Mouse (Mus musculus): Measurements from ENCODE around the gene Sbp. TPM values are rescaled to one million over a fixed set of nuclear protein-coding genes. Genes with fewer than 3 reads are reported as not detected.
"Not testable (repeated sequence)": the region's sequence is repeated elsewhere in the genome, so short reads cannot be mapped to it uniquely, and the experiment has no call there.

The Sbp gene
- total RNA-seq (2021), result not detected in 2 replicates
- long read RNA-seq, experiment 1, result 0 reads
- long read RNA-seq, experiment 2, result 0 reads

DNA sequence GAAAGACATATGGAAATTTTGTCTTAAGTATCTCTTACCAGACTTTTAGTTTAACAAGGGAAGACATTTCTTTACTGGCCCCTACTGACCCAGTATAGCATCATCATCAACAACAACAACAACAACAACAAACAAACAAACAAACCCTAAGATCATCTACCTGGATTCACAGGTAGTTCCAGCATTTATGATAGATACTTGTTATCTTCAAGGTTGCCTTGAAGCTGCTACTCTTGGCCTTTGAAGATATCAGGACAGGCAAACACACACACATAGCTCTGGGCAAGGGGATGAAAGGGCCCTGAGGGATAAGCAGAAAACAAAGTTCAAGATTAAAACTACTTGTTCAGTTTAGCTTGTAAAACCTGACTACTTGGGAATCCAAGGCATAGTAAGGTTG lies at the start of gene Sbp:
TSS of gene Sbp (plus strand) at position 301 of the 400 bp plus-strand sequence.
- no peak for DNase-seq

DNA sequence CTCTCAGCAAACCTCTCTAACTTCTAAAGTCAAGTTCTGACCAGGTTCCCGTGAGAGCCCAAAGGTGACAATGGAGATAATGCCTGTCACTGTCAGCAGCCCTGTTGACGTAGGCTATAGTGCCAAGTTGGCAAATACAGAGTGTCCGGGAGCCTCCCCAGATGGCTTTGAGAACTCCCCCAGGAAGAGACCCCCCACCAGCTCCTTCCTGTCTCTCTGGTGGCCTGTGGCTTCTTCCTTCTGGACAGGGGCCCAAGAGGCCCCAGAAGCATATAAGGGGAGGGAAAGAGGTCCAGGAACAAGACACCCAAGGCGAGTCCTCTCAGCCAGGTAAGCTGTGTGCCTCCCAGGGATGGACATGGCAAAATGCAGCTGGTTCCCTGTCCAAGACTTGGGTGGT lies 24.3 kb upstream of the Sbp start, which contains the start of gene Dcpp3:
TSS of gene Dcpp3 (plus strand) at position 301 of the 400 bp plus-strand sequence.
- not testable (repeated sequence) for DNase-seq

DNA sequence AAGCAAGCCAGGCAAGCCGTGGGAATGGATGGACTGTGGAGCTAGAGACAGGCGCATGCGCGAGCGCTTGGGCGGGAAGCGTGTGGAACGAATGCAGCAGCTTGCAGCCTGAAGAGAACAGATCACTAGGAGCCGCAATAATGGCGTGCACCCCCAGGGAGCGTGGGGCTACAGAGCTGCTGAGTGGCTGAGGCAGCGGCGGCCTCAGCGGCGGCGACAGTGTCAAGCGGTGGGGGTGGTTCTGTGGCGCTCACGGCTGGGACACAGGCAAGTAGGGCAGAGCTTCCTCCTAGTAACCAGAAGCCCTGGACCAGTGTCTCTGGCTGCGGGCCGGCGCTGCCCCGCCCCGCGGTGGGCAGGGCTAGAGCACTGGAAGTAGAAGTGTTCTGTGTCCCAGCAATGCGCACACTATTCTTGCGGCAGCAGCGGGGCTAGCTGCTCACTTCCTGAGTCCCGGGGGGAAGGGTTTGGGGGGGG lies 16.9 kb upstream of the Sbp start:
- peak; percentile 94 for DNase-seq

DNA sequence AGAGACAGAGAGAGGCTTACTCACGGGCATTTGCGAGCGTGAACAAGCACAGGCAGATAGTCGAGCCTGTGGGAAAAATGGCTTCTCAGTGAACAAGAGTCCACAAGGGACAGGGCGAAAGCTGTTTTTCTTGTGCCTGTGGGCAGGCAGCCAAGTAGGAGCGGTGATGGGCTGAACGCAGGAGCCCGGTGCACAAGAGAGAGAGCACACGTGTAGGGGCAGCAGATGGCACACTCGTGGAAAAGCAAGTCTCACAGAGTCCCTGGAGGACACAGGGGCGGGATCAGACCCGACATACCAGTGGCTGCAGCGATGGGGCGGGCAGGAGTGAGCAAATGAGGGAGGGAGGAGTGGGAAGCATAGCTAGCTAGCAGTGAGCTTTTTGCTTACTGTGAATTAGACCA lies 16.4 kb upstream of the Sbp start:
- peak; percentile 81 for DNase-seq

DNA sequence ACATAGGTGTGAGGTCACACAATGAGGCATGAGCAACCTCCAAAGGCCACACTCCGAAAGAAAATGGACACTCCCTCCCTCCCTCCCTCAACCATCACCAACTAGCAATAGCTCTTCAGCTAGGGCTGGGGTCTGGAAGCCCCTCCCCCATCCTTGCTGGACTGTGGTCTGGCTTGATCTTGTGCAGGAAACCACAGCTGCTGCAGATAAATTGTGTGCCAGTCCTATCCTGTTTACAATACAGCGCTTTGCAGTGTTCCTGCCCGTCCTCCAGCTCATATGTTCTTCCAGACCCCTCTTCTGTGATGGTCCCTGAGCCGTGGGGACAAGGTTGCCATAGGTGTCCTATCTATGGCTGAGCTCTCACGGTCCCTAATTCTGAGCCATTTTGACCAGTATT lies 10.3 kb upstream of the Sbp start:
- DNase-seq, result no peak

DNA sequence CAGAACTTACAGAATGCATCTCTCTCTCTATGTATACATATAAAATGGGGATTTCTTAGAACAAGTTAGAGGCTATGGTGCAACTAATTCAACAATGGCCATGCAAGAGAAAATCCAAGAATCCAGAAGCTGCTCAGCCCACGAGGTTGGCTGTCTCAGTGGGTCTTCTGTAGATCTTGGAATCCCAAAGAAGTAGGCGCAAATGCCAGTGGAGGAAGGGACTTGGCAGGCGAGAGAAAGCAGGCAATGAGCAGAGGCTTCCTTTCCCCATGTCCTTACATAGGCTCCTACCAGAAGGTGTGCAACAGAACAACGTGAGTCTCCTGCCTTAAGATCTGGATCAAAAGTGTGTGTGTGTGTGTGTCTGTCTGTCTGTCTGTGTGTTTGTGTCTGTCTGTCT lies 6.0 kb downstream of the Sbp start:
- DNase-seq, result not testable (repeated sequence)

DNA sequence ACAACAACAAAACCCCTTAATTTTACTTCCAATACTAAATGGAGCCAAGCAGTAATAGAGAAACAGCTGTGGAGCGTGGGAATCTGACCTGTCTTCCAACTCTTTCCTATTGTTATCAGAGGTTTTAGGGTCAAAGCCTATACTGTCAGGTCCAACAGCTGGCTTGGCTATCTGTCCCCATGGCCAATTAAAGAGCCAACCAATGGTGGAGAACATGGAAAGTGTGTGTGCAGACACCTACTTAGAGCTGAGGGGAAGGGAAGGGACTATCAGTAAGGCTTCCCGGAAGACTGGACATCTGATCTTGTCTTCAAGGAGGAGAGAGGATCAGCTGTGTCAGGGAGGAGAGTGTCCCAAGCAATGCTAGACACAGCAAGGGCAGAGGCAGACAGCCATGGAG lies 7.6 kb downstream of the Sbp start:
- DNase-seq, result no peak

DNA sequence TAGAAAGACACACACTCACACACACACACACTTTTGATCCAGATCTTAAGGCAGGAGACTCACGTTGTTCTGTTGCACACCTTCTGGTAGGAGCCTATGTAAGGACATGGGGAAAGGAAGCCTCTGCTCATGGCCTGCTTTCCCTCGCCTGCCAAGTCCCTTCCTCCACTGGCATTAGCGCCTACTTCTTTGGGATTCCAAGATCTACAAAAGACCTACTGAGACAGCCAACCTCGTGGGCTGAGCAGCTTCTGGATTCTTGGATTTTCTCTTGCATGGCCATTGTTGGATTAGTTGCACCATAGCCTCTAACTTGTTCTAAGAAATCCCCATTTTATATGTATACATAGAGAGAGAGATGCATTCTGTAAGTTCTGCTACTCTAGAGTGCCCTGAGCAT lies 9.4 kb downstream of the Sbp start:
- DNase-seq, result not testable (repeated sequence)

DNA sequence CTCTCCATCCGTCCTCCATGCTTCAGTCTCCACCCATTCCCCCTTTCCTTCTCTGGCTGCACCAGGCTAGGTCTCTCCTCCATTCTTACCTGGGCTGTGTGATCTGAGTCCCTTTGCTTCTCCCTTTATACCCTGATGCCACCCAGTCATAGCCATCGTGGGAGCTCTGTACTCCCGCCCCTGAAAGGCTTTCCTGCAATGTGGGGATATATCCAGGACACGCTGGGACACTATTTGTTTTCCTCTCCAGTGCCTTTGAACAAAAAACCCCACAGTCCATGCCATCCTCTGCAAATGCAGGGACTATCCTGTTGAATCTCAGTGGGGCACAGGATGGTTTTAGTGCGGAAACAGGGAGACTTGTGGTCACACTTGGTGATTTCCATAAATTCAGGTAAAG lies 13.7 kb downstream of the Sbp start, which contains the start of gene Sbpl:
TSS of gene Sbpl (minus strand) at position 101 of the 400 bp plus-strand sequence.
- no peak for DNase-seq

DNA sequence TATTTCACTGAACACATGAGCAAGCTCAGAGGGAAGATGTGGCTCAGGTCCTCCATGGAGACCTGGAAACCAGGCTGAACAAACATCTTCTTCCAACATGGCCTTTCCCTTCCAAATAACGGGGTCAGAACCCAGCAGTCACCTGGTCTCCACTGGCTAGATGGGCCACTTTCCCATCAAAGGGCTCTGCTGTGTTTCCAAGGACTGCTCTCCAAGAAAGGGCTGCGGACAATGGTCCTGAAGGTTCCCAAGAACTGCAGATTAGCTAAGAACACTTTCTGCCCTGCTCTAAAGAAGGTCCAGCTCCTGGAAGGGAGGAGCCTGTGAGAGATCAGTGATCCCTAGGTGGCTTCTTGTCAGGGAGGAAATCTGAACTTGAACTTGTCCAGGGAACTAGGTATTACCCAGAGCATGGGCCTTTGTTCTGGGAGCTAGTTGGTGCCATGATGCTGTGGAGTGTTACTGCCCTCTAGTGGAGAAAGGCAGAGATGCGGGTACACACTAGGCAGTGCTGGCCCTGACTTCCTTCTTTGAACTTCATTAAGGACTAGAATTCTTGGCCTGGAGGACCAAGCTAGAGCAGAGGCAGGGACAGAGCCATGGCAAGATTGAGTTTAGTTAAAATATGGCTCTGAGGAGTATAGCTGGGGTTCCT lies 18.7 kb downstream of the Sbp start:
- peak; percentile 84 for DNase-seq

DNA sequence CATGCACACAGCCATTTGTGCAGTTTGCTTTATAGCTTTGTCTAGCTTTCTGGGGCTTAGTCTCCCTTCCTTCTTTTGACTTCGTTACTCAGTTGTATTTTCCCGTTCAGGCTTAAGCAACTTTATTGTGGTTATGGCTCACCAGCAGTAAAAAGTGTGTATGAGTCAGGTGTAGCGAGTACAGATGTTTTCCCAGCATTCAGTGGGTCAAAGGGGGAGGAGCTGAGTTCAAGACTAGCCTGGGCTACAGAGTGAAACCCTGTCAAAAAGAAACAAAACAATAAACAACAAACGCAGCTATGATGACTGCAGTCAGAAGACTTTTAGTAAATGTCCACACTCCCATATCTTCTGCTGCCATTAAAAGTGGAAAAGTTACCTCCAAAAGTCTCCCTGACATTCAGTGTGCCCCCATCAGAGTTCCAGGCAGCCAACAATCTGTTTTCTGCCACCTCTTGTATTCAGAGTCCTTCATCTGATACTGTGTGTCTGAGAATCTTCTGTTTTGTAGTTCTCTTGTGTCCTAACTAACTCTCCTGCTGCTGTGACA lies 20.2 kb downstream of the Sbp start:
- DNase-seq, result no peak

DNA sequence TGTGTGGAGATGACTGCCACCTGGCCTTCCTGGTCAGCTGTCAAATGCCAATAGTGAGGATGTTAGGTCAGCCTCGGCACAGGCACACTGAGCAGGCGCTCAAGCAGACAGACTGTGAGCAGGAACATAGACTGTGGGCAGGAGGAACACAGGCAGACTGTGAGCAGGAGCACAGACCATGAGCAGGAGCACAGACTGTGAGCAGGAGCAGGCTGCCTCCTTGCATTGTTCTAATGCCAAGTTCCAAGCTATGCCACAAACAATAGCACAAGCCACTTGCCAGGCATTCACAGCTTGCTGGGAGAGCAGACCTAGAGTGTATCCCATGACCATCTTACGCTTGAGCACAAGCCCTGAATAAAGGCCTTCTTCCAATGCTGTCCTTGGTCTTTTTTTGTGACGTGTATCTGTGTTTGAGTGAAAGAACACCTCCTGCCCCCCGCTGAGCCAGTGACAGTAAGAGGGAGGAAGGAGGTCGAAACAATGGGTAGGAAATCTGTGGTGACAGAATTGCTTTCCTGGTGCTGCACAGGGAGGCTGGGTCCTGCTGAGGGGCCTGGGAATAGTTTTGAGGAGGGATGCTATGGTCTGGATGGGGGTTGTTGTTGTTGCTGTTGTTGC lies 24.4 kb downstream of the Sbp start:
- no peak for DNase-seq

DNA sequence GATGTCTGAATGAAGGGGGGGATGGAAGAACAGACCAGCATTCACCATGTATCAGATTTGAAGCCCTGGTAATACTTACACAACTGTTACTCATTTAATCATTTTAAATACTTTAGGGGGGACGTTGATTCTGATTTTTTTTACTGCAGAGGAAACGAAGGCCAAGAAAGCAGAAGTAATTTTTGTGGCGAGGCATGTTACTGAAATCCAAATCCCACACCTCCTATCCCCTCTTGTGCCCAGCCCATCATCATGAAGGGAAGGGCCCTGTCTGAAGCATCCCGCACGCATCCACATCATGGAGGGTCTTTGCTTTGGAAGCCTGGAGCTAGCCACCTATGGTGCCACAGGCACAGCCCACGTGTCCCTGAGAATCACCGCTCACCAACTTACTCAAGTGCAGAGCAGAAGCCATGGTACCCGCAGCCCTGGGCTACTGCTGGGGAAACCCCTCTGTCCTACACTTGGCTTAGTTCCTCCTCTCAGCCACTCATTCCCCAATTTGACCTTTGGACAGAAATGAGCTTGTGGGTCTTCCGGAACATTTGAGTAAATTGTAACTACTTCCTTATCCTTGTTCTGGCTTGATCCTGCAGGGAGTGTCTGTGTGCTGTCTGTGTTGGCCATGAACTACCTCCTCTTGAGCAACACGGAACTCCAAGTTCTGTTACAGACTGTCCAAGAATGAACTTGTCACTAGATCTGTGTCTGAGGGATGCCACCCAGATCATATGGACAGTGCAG lies 25.4 kb downstream of the Sbp start:
- DNase-seq, result peak; percentile 12

DNA sequence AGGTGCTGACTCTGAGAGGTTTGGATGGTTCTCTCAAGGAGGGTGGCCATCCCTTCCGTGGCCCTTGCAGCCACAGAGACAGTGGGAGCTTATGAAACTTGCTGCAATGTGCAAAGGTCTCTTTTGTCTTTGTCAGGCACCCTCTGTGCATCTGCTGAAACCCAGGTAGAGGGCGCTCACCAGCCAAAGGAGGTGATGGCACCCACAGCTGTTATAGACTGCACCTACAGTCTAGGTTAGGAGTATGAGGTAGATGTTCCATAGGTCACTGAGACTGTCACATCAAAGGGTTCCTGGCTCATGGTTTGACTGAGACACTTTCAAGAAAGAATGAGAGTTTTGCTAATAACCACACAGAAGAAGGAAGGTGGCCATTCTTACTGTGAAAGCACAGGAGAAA lies 27.3 kb downstream of the Sbp start:
- DNase-seq, result peak; percentile 11

DNA sequence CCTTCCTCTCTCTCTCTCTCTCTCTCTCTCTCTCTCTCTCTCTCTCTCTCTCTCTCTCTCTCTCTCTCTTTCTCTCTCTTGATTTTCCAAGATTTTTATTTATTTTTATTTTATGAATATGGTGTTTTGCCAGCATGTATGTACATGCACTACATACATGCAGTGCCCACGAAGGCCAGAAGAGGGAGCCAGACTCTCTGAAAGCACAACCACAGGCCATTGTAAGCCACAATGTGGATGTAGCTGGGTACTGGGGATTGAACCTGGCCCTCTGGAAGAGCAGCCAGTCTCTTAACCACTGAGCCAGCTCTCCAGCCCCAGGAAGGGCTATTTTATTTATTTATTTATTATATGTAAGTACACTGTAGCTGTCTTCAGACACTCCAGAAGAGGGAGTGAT lies 27.8 kb downstream of the Sbp start:
- peak; percentile 84 for DNase-seq

DNA sequence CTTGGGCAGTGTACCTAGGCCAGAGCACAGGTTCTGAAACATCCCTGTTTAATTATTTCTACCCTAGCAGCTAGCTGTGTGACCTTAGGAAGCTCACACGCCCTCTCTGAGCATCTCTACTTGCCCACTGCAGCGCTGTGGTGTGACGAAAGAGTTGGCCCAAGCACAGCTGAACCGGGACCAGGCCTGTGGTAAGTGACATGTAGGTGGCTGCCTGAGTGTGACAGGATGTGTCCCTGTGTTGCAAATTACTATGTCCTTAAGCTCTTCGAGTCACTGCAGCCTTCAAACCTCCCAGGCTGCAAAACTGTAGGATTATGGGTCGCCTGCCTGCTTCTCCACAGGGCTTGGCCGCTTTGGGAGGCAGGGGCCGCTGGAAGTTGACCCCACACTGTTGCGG lies 29.8 kb downstream of the Sbp start:
- peak; percentile 21 for DNase-seq

DNA sequence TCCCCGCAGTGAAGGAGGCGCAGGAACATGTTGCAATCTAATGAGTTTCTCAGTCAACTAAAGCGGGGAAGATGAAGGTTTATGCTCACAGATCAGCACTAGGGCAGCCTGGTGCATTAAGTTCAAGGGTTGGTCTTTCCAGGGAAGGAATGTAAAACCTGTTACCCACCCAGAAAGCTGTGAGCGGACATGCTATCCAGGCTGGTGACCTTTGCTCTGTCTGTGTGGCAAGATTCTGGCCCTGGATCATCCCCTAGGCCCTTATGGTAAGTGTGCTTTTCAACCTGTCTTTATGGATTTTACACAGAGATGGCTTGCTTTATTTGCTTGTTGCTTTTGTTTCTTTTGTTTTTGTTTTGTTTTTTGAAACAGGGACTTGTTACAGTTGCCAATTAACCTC lies 35.2 kb downstream of the Sbp start:
- no peak for DNase-seq

DNA sequence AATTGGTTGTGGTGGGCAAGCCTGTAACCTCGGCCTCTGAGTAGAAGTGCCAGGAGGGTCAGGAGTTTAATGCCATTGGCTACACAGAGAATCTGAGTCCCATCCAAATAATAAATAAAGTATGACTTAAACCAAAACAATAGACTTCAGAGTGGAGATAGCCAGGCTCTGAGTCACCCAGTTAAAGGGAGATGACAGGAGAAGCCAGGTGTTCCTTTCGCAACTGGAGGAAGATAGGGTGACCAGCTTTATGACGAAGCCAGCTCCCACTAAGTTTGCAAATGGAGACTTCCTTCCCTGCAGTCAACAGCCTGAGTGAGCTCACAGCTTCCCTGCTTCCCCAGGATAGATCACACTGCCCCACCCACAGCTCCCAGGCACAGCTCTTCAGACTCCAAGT lies 38.0 kb downstream of the Sbp start:
- DNase-seq, result no peak

DNA sequence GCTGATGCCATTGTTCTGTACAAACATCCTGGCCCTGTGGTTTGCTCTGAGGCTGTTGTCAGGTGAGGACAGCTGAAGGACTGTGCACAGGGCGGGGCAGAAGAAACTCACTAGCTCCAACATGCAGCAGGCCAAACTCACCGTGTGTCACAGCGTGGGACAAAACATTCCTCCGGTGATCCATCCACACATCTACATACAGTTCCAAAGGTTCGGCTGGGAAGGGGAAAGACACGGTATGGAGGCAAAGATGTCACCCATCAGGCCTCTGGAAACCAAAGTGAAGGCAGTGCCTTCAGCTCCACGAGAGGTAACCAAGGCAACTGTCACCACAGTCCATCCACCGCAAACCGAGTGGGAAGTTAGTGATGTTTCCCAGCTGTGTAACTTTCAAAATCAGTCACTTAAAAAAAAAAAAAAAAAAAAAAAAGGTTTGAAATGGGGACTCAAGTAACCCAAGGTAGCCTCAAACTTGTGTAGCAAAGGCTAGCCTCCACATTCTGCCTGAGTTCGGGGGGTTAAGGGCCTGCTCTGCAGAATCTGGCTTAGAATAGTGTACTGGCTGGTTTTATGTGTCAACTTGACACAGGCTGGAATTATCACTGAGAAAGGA lies 38.9 kb downstream of the Sbp start, which contains the start of gene Prss30:
TSS of gene Prss30 (minus strand) at position 270 of the 613 bp plus-strand sequence.
- DNase-seq, result no peak

DNA sequence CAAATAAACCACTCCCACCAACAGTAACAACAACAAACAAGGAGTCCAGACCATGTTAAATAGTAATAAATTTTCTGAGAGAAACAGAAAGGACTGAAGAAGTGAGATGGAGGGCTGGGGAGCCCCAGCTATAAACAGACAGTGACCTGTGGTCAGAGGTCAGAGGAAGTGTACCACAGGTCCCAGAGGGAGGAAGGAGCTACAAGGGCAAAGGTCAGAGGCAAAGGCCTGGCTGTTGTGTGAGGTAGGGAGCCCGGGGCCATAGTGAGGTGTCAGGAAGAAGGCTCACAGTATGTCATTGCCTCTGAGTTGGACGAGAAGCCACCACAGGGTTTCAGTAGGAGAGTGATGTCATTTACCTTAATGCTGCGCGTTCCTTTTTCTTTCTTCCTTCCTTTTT lies 41.4 kb downstream of the Sbp start:
- DNase-seq, result no peak

DNA sequence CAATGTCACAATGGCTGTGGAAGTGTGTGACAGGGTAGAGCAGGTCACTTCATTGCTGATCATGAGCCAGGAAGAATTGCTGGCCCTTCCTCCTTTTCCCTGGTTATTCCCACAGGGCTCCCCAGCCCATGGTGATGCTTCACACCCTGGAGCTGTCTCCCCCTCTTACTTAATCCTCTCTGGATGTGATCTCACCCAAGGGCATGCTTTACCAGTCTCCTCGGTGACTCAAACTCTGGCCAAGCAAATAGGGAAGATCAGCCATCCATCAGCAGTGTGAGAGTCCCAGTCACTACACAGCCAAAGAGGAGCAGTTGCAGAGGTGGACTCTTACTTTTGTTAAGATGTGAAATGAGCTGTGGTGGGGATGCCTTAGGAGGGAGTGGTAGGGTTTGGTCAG lies 43.5 kb downstream of the Sbp start:
- DNase-seq, result peak; percentile 56

DNA sequence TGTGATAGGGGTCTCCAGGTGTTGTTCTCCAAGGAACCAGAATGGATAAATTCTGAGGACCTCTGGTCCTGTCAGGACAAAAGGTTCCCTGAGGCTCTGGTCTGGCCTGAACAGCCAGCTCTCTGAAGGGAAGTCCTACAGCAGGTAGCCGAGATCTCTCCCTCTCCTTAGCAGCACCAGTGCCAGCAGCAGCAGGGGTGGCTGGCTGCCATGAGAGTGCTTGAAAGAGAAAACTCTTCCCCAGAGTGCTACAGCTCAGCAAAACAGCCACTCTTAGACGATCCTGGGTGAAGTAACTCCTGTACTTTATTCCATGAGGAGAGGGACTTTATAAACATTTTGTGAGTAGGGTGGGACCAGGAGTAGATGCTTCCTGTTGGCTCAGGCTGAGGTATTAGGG lies 48.3 kb downstream of the Sbp start:
- DNase-seq, result peak; percentile 21
